Mouse (Mus musculus): ENCODE results near the gene S100a3. TPM values are rescaled to one million over a fixed set of nuclear protein-coding genes. Genes with fewer than 3 reads are reported as not detected.

The S100a3 gene
- polyA plus RNA-seq, 1 experiment from 2014 or later: not detected

DNA sequence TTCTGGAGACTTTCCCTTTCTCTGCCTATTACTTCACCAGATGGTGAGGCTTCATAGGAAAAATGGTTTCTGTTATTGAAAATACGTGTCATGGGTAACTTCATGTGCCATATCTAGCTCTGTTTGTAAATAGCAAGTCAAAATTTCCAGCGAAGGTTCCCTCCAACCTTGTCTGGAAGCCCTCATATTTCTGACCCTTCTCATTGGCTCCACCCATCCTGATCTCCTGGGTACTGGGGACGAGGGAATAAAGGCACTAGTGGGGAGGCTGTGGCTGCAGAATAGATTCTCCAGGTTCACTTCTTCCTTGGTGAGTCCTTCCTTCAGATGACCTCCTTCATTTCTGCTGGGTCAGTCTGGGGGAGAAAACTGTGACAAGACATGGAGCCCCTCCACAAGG, 47.8 kb downstream of the S100a3 start, which contains the start of gene S100a5:
TSS of gene S100a5 (plus strand) at position 301 of the 400 bp plus-strand sequence.
- Histone ChIP-seq H3K4me2 (no peak within 1 kb of the TSS), H3K27me3 (replicated peaks) (peaks cover under 1% of the 10 kb centered on the region), H3K4me1 (peaks cover 7% of the 10 kb centered on the region), H3K9ac (no peak within 1 kb of the TSS), H3K36me3 (replicated peaks) (no peaks in the 10 kb centered on the region), H3K9me3 (no peaks in the 10 kb centered on the region), H3K4me3 (no peak within 1 kb of the TSS), H3K27ac (no peak within 1 kb of the TSS)
- 65% methylated on average over 3 of the region's 3 CpGs for WGBS
- no peak for ATAC-seq (replicated peaks)

DNA sequence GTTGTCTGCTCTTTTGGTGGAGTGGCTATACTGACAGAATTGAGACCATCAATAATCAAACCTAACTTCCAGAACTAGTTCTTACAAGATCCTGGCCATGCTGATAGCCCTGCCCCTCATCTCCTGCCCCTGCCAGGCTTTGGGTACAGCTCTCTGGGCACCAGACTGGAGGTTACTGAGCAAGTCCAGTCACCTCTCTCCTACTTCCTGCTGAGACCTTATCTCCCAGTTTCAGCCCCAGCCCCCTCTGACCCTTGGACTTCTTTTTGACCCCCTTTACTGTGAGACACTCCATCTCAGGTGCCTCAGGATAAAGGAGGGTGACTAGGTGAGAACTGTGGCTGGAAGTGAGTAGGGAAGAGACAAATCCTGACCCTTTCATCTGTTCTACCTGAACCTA, 48.7 kb downstream of the S100a3 start:
- peaks cover 4% of the 10 kb centered on the region for H3K27me3 ChIP-seq (replicated peaks)
- H3K4me3 ChIP-seq: no peak overlapping the region
- H3K9me3 ChIP-seq: no peaks in the 10 kb centered on the region
- H3K27ac ChIP-seq: no peak overlapping the region
- no peak overlapping the region for H3K4me2 ChIP-seq
- no peak for ATAC-seq (replicated peaks)
- H3K36me3 ChIP-seq (replicated peaks): no peaks in the 10 kb centered on the region
- H3K4me1 ChIP-seq: peaks cover 7% of the 10 kb centered on the region
- H3K9ac ChIP-seq: no peak overlapping the region

DNA sequence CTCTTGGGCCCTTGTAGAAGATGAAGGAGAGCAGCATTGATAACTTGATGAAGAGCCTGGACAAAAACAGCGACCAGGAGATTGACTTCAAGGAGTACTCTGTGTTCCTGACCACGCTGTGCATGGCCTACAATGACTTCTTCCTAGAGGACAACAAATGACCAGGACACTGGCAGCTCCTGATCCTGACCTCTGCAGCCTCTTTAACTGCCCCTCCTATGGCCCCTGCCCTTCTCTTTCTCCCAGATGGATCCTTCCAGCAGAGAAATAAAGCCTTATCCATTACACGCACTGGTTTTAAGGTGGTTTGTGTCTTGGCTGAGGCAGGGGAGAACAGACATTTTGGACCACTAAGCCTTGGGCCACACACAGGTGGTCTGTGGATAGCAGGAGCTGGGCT, 51.1 kb downstream of the S100a3 start:
- H3K4me2 ChIP-seq: no peak overlapping the region
- ATAC-seq (replicated peaks): no peak
- WGBS: 91% methylated on average over 3 of the region's 3 CpGs

GRCm38 (mm10) chr3:90612061-90612460, 51.7 kb downstream of the S100a3 start:
- Histone ChIP-seq H3K36me3 (replicated peaks) (no peaks in the 10 kb centered on the region), H3K4me3 (no peak overlapping the region), H3K27ac (no peak overlapping the region), H3K27me3 (replicated peaks) (peaks cover 4% of the 10 kb centered on the region), H3K4me1 (peaks cover 7% of the 10 kb centered on the region), H3K9ac (no peak overlapping the region), H3K9me3 (no peaks in the 10 kb centered on the region), H3K4me2 (no peak overlapping the region)
- no peak for ATAC-seq (replicated peaks)
- WGBS: 69% methylated on average over 4 of the region's 4 CpGs

More for the DNA sequence above, 51.1 kb downstream of the S100a3 start:
- no peaks in the 10 kb centered on the region for H3K9me3 ChIP-seq
- H3K9ac ChIP-seq: no peak overlapping the region
- H3K27ac ChIP-seq: no peak overlapping the region
- no peak overlapping the region for H3K4me3 ChIP-seq
- peaks cover 7% of the 10 kb centered on the region for H3K4me1 ChIP-seq
- H3K27me3 ChIP-seq (replicated peaks): peaks cover 4% of the 10 kb centered on the region
- H3K36me3 ChIP-seq (replicated peaks): no peaks in the 10 kb centered on the region

DNA sequence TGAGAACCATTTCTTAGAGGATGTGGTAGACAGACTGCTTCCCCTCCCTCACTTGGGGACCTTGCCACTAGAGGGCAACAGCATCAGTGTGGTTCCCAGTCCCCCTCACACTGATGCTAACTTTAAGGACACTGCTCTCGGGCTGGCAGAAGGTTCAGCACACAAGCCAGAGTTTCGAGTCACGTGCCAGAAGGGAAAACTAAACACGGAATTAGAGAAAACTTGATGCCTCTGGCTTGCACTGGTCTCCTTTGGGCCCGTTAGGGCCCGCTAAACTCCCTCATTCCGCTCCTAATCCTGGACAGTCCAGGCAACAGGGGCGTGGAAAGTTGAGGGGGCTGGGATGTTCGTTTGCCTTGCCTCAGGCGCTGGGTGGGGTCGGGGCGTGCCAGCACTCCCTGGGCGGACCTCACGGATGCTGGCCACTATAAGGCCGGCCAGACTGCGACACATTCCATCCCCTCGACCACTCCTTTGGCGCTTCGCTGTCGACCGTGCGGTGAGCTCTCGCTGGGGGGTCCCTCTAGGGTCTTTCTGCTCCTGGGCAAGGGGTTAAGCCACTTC, 52.4 kb downstream of the S100a3 start, which contains the start of gene S100a6:
TSS of gene S100a6 (plus strand) at position 155 of the 564 bp plus-strand sequence.
- 1% methylated on average over 23 of the region's 23 CpGs for WGBS
- peak; percentile 68 for ATAC-seq (replicated peaks)
- Histone ChIP-seq H3K4me1 (peaks cover 7% of the 10 kb centered on the region), H3K9me3 (no peaks in the 10 kb centered on the region), H3K27me3 (replicated peaks) (peaks cover 4% of the 10 kb centered on the region), H3K4me3 (peak within 1 kb of the TSS; percentile 30), H3K4me2 (peak within 1 kb of the TSS; percentile 61), H3K9ac (no peak within 1 kb of the TSS), H3K27ac (no peak within 1 kb of the TSS), H3K36me3 (replicated peaks) (no peaks in the 10 kb centered on the region)

GRCm38 (mm10) chr3:90613461-90614147, 53.2 kb downstream of the S100a3 start:
- H3K4me3 ChIP-seq: no peak overlapping the region
- 68% methylated on average over 7 of the region's 7 CpGs for WGBS

DNA sequence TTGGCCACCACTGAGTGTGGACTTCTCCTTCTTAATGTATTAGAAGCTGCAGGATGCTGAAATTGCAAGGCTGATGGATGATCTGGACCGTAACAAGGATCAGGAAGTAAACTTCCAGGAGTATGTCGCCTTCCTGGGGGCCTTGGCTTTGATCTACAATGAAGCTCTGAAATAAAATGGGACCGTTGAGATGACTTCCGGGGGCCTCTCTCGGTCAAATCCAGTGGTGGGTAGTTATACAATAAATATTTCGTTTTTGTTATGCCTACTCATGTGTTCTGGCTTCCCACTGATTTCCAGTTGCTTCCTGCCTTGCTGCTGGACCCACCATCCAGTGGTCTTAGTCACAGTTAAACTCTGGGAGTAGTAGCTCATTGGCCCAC, 53.8 kb downstream of the S100a3 start:
- peaks cover 7% of the 10 kb centered on the region for H3K4me1 ChIP-seq
- WGBS: 86% methylated on average over 6 of the region's 6 CpGs
- no peak overlapping the region for H3K4me3 ChIP-seq
- H3K36me3 ChIP-seq (replicated peaks): no peaks in the 10 kb centered on the region
- H3K4me2 ChIP-seq: no peak overlapping the region
- no peak for ATAC-seq (replicated peaks)
- no peak overlapping the region for H3K27ac ChIP-seq
- peaks cover 4% of the 10 kb centered on the region for H3K27me3 ChIP-seq (replicated peaks)
- no peaks in the 10 kb centered on the region for H3K9me3 ChIP-seq
- no peak overlapping the region for H3K9ac ChIP-seq

More at GRCm38 (mm10) chr3:90613461-90614147, 53.2 kb downstream of the S100a3 start:
- Histone ChIP-seq H3K36me3 (replicated peaks) (no peaks in the 10 kb centered on the region), H3K4me2 (peak overlapping the region; percentile 61; the same call in 1 of the 2 replicates), H3K9ac (no peak overlapping the region), H3K27me3 (replicated peaks) (peaks cover 4% of the 10 kb centered on the region), H3K9me3 (no peaks in the 10 kb centered on the region), H3K27ac (no peak overlapping the region), H3K4me1 (peaks cover 7% of the 10 kb centered on the region)
- no peak for ATAC-seq (replicated peaks)

DNA sequence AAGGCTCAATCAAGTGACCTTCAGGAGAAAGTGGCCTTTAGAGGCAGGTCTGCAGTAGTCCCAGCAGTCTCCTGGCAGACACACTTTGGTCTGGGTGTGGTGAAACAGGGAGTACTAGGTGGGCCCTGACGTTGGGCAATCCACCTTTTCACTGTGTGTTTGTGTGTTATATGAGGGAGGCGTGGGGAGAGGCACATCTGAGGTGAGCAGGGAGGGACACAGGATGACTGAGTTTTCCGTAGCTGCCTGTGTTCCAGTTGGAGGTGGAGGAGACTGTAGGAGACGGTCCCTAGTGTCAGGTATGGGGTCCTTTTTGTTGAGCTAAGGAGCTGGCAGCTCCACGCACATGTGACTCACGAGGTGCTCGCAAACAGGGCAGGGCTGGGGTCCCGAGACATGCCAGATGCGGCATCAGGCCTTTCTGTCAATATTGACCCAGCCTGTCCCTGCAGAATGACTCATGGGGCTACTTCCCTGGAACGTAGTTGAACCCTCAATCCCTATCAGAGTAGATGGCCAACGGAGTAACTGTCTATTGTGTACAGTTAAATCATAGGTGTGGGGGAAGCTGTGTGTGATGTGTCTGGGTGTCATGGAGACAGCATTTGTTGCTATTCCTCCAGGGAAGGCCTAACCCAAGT, 54.4 kb downstream of the S100a3 start:
- H3K27me3 ChIP-seq (replicated peaks): peaks cover 4% of the 10 kb centered on the region
- 83% methylated on average over 11 of the region's 11 CpGs for WGBS
- H3K4me1 ChIP-seq: peaks cover 7% of the 10 kb centered on the region
- no peak overlapping the region for H3K9ac ChIP-seq
- no peaks in the 10 kb centered on the region for H3K36me3 ChIP-seq (replicated peaks)
- H3K4me2 ChIP-seq: no peak overlapping the region
- H3K27ac ChIP-seq: no peak overlapping the region
- ATAC-seq (replicated peaks): no peak; the same call in 1 of the 2 replicates
- no peak overlapping the region for H3K4me3 ChIP-seq
- no peaks in the 10 kb centered on the region for H3K9me3 ChIP-seq

GRCm38 (mm10) chr3:90615415-90615814, 55.0 kb downstream of the S100a3 start:
- WGBS: 10% methylated on average over 7 of the region's 7 CpGs
- Histone ChIP-seq H3K27me3 (replicated peaks) (peaks cover 4% of the 10 kb centered on the region), H3K27ac (no peak overlapping the region), H3K4me3 (no peak overlapping the region), H3K4me2 (no peak overlapping the region), H3K9me3 (no peaks in the 10 kb centered on the region), H3K4me1 (peaks cover 7% of the 10 kb centered on the region), H3K36me3 (replicated peaks) (no peaks in the 10 kb centered on the region), H3K9ac (no peak overlapping the region)
- peak; percentile 53; the same call in 1 of the 2 replicates for ATAC-seq (replicated peaks)

GRCm38 (mm10) chr3:90615911-90616310, 55.5 kb downstream of the S100a3 start:
- 70% methylated on average over 1 of the region's 1 CpGs for WGBS
- Histone ChIP-seq H3K27me3 (replicated peaks) (peaks cover 4% of the 10 kb centered on the region), H3K4me1 (peaks cover 7% of the 10 kb centered on the region), H3K4me2 (no peak overlapping the region), H3K36me3 (replicated peaks) (no peaks in the 10 kb centered on the region), H3K9me3 (no peaks in the 10 kb centered on the region), H3K9ac (no peak overlapping the region), H3K4me3 (no peak overlapping the region), H3K27ac (no peak overlapping the region)
- ATAC-seq (replicated peaks): no peak

DNA sequence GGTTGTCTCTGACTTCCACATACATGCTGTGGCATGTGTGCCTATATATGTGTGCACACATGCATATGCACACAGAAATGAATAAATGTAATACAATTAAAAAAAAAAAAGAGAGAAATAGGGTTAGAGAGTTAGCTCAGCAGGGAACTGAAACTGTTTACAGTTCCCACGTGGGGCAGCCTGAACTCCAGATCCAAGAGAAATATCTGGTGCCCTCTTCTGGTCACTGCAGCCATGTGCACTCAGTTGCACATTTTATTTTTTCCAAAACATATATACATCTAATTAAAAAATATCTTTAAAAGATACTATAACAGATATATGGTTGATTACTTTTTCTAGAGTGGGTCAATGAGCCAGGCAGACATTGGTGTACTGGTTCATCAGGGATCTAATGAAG, 57.2 kb downstream of the S100a3 start:
- ATAC-seq (replicated peaks): no peak
- H3K27me3 ChIP-seq (replicated peaks): peaks cover 4% of the 10 kb centered on the region
- H3K9ac ChIP-seq: no peak overlapping the region
- no peak overlapping the region for H3K4me3 ChIP-seq
- 20% methylated on average over 1 of the region's 1 CpGs for WGBS
- H3K36me3 ChIP-seq (replicated peaks): no peaks in the 10 kb centered on the region
- H3K4me1 ChIP-seq: peaks cover 6% of the 10 kb centered on the region
- H3K27ac ChIP-seq: no peak overlapping the region
- H3K9me3 ChIP-seq: no peaks in the 10 kb centered on the region
- H3K4me2 ChIP-seq: no peak overlapping the region

DNA sequence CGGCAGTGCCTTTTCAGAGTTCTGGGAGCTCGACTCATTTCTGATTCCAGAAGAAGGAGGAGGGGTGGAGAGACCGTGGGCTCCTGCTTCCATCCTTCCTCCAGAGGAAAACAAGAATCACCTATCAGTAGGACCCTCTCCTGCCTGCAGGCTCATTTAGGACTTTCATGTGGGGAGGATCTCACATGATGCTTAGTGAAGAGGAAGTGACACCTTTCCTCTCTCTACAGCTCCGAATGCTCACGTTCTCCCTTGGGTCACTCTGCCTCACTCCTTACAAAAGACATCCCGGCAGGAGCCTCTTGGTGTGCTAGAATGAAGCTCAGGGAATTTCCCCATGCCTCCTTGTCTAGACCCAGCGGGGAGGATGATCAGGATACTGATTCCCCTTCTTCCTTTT, 61.2 kb downstream of the S100a3 start:
- Histone ChIP-seq H3K27ac (no peak overlapping the region), H3K36me3 (replicated peaks) (no peaks in the 10 kb centered on the region), H3K4me3 (no peak overlapping the region), H3K4me2 (no peak overlapping the region), H3K9me3 (no peaks in the 10 kb centered on the region), H3K27me3 (replicated peaks) (no peaks in the 10 kb centered on the region), H3K4me1 (peaks cover 15% of the 10 kb centered on the region), H3K9ac (no peak overlapping the region)
- WGBS: 67% methylated on average over 7 of the region's 7 CpGs
- ATAC-seq (replicated peaks): no peak

All from midbrain, embryonic 15.5 days (tissue).